Mouse (Mus musculus) midbrain, postnatal 0 days (tissue): ENCODE measurements around the gene Nup85. TPM values are rescaled to one million over a fixed set of nuclear protein-coding genes. Genes with fewer than 3 reads are reported as not detected.

Source experiments
- ATAC-seq: fragments of 200-750 bp; cut with Nextera tagmentation; 2 replicates; pipeline ENCODE4 v1.8.0; 2017; ENCODE audit warnings: moderate number of reproducible peaks, mild to moderate bottlenecking, moderate TSS enrichment, moderate library complexity; ENCODE audit not compliant: low FRiP score
- DNase-seq: peaks from one replicate; pipeline ENCODE4 v3.0.0-alpha.2; 2015; ENCODE audit warnings: low spot score
- H3K27ac ChIP-seq: fragments of 300-500 bp; sonication (generic); 2 replicates; pipeline ENCODE4 v1.5.1; 2014; ENCODE audit warnings: low read depth, mild to moderate bottlenecking, low read length, mixed read lengths
- H3K27me3 ChIP-seq: fragments of 300-500 bp; sonication (generic); 2 replicates; pipeline ENCODE4 v1.6.1; 2014; ENCODE audit warnings: low read length, control low read depth, mixed read lengths; ENCODE audit not compliant: insufficient read depth
- H3K36me3 ChIP-seq: fragments of 300-500 bp; sonication (generic); 2 replicates; pipeline ENCODE4 v1.6.1; 2014; ENCODE audit warnings: low read length, control low read depth, mixed read lengths; ENCODE audit not compliant: insufficient read depth
- H3K4me1 ChIP-seq: fragments of 300-500 bp; sonication (generic); 2 replicates; pipeline ENCODE4 v1.6.1; 2014; ENCODE audit warnings: mild to moderate bottlenecking, control low read depth, antibody characterized with exemption, low read length, mixed read lengths; ENCODE audit not compliant: insufficient read depth
- H3K4me2 ChIP-seq: fragments of 300-500 bp; sonication (generic); 2 replicates; pipeline ENCODE4 v1.6.1; 2014; ENCODE audit warnings: low read depth, mild to moderate bottlenecking, low read length, mixed read lengths; ENCODE audit not compliant: poor library complexity, severe bottlenecking
- H3K4me3 ChIP-seq: fragments of 300-500 bp; sonication (generic); 2 replicates; pipeline ENCODE4 v1.5.1; 2014; ENCODE audit warnings: low read depth, mild to moderate bottlenecking, low read length, moderate library complexity
- H3K9ac ChIP-seq: fragments of 300-500 bp; sonication (generic); replicated peaks from 2 replicates; pipeline ENCODE4 v1.6.1; 2014; ENCODE audit warnings: mild to moderate bottlenecking, low read length, moderate library complexity, mixed read lengths; ENCODE audit not compliant: poor library complexity, severe bottlenecking
- H3K9me3 ChIP-seq: fragments of 300-500 bp; sonication (generic); 2 replicates; pipeline ENCODE4 v1.6.1; 2016; ENCODE audit warnings: low read length, control low read depth
- CTCF ChIP-seq: IDR thresholded peaks from 2 replicates; pipeline ENCODE4 v1.5.1; 2016; ENCODE audit warnings: antibody characterized with exemption, mild to moderate bottlenecking
- WGBS: fragments of 180-500 bp; shearing (Covaris S2); extraction: QIAGEN DNeasy Blood & Tissue Kit; methylation state at CpG from one replicate; pipeline ENCODE4 v1.1.7; 2014; 5-methylcytosine and 5-hydroxymethylcytosine counted together
- polyA plus RNA-seq: library from polyadenylated mRNA; unstranded; fragments of >200 nt; fragmentation: Nextera tagmentation; extraction: Ambion mirVana; gene quantifications from 2 replicates; pipeline ENCODE4 v1.2.1, GENCODE M21; 2015
- total RNA-seq: library from RNA; depleted of rRNA; stranded (reverse); fragments of >200 nt; gene quantifications from 2 replicates; pipeline ENCODE4 v1.2.3, GENCODE M21; 2014

The Nup85 gene
- total and polyA plus RNA-seq, 2 experiments from 2014 or later: 59.5 to 75.6 TPM

GRCm38 (mm10) chr11:115626824-115627616, 62.8 kb downstream of the Nup85 start:
- DNase-seq (no peak), ATAC-seq (no peak)
- Histone ChIP-seq H3K4me1 (peaks cover 4% of the 10 kb centered on the region), H3K4me2 (peak overlapping the region; percentile 82), H3K9ac (peak overlapping the region; percentile 70), H3K4me3 (peak overlapping the region; percentile 71), H3K27me3 (no peaks in the 10 kb centered on the region), H3K9me3 (no peaks in the 10 kb centered on the region), H3K36me3 (peaks cover 10% of the 10 kb centered on the region), H3K27ac (no peak overlapping the region)
- 56% methylated on average over 11 of the region's 11 CpGs for WGBS
- TF ChIP-seq CTCF: no peak

GRCm38 (mm10) chr11:115627705-115628464, 63.7 kb downstream of the Nup85 start, which contains the start of gene Slc25a19:
TSS of gene Slc25a19 (minus strand) at chr11:115628295.
- ATAC-seq: peak; percentile 99
- peak; percentile 100 for DNase-seq
- Histone ChIP-seq H3K4me2 (peak within 1 kb of the TSS; percentile 82), H3K36me3 (peaks cover 2% of the 10 kb centered on the region), H3K4me1 (peaks cover 4% of the 10 kb centered on the region), H3K4me3 (peak within 1 kb of the TSS; percentile 71), H3K9me3 (no peaks in the 10 kb centered on the region), H3K27ac (peak within 1 kb of the TSS; percentile 51), H3K27me3 (no peaks in the 10 kb centered on the region), H3K9ac (peak within 1 kb of the TSS; percentile 70)
- TF ChIP-seq CTCF: no peak
- WGBS: under 1% methylated on average over 47 of the region's 47 CpGs

- WGBS: 54% methylated on average over 13 of the region's 13 CpGs
- no peaks in the 10 kb centered on the region for H3K9me3 ChIP-seq
- DNase-seq (no peak), ATAC-seq (no peak)
- TF ChIP-seq CTCF: no peak
- no peaks in the 10 kb centered on the region for H3K27me3 ChIP-seq
- peak overlapping the region; percentile 71 for H3K4me3 ChIP-seq
- no peak overlapping the region for H3K9ac ChIP-seq
- peak overlapping the region; percentile 44 for H3K4me2 ChIP-seq
- peaks cover 4% of the 10 kb centered on the region for H3K4me1 ChIP-seq
- no peak overlapping the region for H3K27ac ChIP-seq
- H3K36me3 ChIP-seq: no peaks in the 10 kb centered on the region
Measured at GRCm38 (mm10) chr11:115628465-115629101, 64.3 kb downstream of the Nup85 start.

- no peaks in the 10 kb centered on the region for H3K36me3 ChIP-seq
- H3K27ac ChIP-seq: no peak overlapping the region
- H3K4me1 ChIP-seq: peaks cover 4% of the 10 kb centered on the region
- DNase-seq: no peak
- WGBS: 89% methylated on average over 13 of the region's 13 CpGs
- H3K4me3 ChIP-seq: no peak overlapping the region
- no peak overlapping the region for H3K4me2 ChIP-seq
- H3K9me3 ChIP-seq: no peaks in the 10 kb centered on the region
- no peak for ATAC-seq
- H3K27me3 ChIP-seq: no peaks in the 10 kb centered on the region
- H3K9ac ChIP-seq: no peak overlapping the region
- TF ChIP-seq CTCF: no peak
Measured at GRCm38 (mm10) chr11:115629734-115630531, 65.7 kb downstream of the Nup85 start.
